Mouse (Mus musculus) intestine, embryonic 16.5 days (tissue): Measurements from ENCODE around the gene Macf1. TPM values are rescaled to one million over a fixed set of nuclear protein-coding genes. Genes with fewer than 3 reads are reported as not detected.
"Not testable (repeated sequence)": the region's sequence is repeated elsewhere in the genome, so short reads cannot be mapped to it uniquely, and the experiment has no call there.

ENCODE experiments used
- ATAC-seq: fragments of 200-750 bp; cut with Nextera tagmentation; 2 replicates; pipeline ENCODE4 v1.8.0; 2017; ENCODE audit warnings: moderate TSS enrichment, moderate library complexity
- H3K27ac ChIP-seq: fragments of 300-500 bp; sonication (generic); 2 replicates; pipeline ENCODE4 v1.5.1; 2014; ENCODE audit warnings: mild to moderate bottlenecking, low read length
- H3K27me3 ChIP-seq: fragments of 300-500 bp; sonication (generic); replicated peaks from 2 replicates; pipeline ENCODE4 v1.6.1; 2014; ENCODE audit warnings: low read length, control low read depth, mixed read lengths; ENCODE audit not compliant: control insufficient read depth, insufficient read depth
- H3K36me3 ChIP-seq: fragments of 300-500 bp; sonication (generic); 2 replicates; pipeline ENCODE4 v1.6.1; 2014; ENCODE audit warnings: low read length, control low read depth; ENCODE audit not compliant: control insufficient read depth, insufficient read depth
- H3K4me1 ChIP-seq: fragments of 300-500 bp; sonication (generic); 2 replicates; pipeline ENCODE4 v1.6.1; 2014; ENCODE audit warnings: low read length, control low read depth, mixed read lengths; ENCODE audit not compliant: control insufficient read depth, insufficient read depth
- H3K4me2 ChIP-seq: fragments of 300-500 bp; sonication (generic); 2 replicates; pipeline ENCODE4 v1.6.1; 2014; ENCODE audit warnings: low read depth, low read length, control low read depth
- H3K4me3 ChIP-seq: fragments of 300-500 bp; sonication (generic); 2 replicates; pipeline ENCODE4 v1.5.1; 2014; ENCODE audit warnings: mild to moderate bottlenecking, low read length
- H3K9ac ChIP-seq: fragments of 300-500 bp; sonication (generic); 2 replicates; pipeline ENCODE4 v1.6.1; 2014; ENCODE audit warnings: low read depth, low read length
- H3K9me3 ChIP-seq: fragments of 300-500 bp; sonication (generic); 2 replicates; pipeline ENCODE4 v1.6.1; 2016; ENCODE audit warnings: low read length, control low read depth; ENCODE audit not compliant: control insufficient read depth
- WGBS: fragments of 180-500 bp; shearing (Covaris S2); extraction: QIAGEN DNeasy Blood & Tissue Kit; methylation state at CpG from one replicate; pipeline ENCODE4 v1.1.7; 2014; 5-methylcytosine and 5-hydroxymethylcytosine counted together
- polyA plus RNA-seq: library from polyadenylated mRNA; unstranded; fragments of >200 nt; fragmentation: Nextera tagmentation; extraction: Ambion mirVana; gene quantifications from 2 replicates; pipeline ENCODE4 v1.2.1, GENCODE M21; 2015

Macf1 gene
- polyA plus RNA-seq, 1 experiment from 2014 or later = 19.7 TPM

DNA sequence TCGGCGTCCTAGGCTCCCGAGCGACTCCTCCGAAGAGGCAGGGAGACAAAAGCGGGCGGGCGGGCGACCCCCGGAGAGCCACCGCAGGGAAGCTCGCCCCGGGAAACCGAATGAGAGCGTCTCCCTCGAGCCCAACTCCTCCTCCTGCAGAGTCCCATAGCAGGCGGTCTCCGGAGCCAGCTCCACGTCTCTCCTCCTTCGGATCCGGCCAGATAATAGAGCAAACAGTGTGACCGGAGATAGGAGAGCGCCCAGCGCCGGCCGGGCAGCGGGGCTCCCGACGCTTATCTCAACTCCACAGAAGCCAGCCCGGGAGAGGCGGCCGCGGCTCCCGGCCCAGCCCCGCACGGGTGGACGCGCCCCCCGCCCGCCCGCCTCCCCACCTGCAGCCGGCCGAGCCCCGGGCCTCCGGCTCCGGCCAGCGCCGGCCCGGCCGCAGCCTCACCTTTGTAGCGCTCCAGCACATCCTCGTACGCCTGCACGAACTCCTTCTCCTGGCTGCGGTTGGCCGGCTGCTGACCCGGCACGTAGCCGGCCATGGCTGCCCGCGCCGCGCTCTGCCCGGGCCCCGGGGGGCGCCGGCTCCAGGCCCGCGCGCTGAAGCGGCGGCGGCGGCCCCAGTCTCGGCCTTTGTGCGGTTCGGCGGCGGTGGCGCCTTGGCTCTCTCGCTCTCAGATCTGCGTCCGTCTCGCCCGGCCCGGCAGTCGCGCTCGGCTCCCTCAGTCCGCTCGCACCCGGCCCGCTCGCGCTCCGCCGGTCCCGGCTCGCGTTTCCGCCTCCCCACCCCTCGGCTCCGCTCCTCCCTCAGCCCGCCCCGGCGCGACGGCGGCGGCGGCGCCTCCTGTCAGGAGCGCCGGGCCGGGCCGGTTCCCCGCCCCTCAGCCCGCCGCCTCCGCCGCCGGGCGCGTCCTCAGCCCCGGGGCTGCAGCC is 19.9 kb downstream of the Macf1 start:
- Histone ChIP-seq H3K4me2 (peak overlapping the region; percentile 92), H3K27ac (peak overlapping the region; percentile 97), H3K9me3 (no peaks in the 10 kb centered on the region), H3K4me3 (peak overlapping the region; percentile 98), H3K9ac (peak overlapping the region; percentile 88), H3K36me3 (no peaks in the 10 kb centered on the region), H3K4me1 (peaks cover 17% of the 10 kb centered on the region), H3K27me3 (no peaks in the 10 kb centered on the region)
- under 1% methylated on average over 112 of the region's 125 CpGs for WGBS
- peak; percentile 91 for ATAC-seq

- Histone ChIP-seq H3K27ac (peak overlapping the region; percentile 97), H3K36me3 (no peaks in the 10 kb centered on the region), H3K9ac (peak overlapping the region; percentile 88), H3K4me3 (peak overlapping the region; percentile 98), H3K4me1 (peaks cover 17% of the 10 kb centered on the region), H3K9me3 (no peaks in the 10 kb centered on the region), H3K27me3 (no peaks in the 10 kb centered on the region), H3K4me2 (peak overlapping the region; percentile 92)
- under 1% methylated on average over 12 of the region's 12 CpGs for WGBS
- peak; percentile 38 for ATAC-seq
Measured at GRCm38 (mm10) chr4:123663688-123663965, 20.5 kb downstream of the Macf1 start.

DNA sequence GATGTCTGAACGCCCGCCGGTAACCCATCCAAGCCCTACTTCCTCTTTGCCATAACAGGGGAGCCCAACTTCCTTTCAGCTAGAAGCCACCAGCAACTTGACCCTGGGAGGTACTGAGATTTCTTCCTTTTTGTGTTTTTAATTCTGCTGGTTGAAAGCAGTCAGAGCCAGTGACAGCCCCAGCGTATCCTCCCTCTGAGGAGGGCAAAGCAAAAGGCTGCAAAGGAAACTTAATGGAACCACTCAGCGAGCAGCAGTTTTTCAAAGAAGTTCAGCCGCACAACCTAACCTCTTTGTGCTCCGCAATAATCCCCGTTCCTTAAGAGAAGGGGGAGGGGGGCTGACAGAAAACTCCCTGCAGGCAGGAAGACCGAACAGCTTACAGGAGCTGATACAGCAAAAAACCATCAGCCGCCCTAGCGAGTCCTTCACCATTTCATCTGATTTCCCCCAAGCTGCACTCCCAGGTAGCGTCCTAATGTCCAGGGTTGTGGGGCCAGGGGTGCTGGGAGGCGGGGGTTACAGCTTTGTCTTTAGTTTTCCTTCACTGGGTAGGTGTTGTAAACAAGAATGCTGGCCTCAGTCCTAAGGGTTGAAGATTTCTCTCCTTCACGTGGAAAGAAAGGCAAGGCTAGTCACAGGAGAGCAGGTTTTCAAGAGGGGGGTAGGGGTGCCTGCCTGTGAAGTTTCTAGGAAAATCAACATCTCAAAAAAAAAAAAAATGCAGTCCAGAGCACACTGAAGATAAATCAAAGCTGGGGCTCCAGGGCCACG is 21.1 kb downstream of the Macf1 start:
- 10% methylated on average over 15 of the region's 15 CpGs for WGBS
- peak overlapping the region; percentile 92 for H3K4me2 ChIP-seq
- H3K4me1 ChIP-seq = peaks cover 17% of the 10 kb centered on the region
- no peaks in the 10 kb centered on the region for H3K9me3 ChIP-seq
- H3K27me3 ChIP-seq = no peaks in the 10 kb centered on the region
- peak overlapping the region; percentile 98 for H3K4me3 ChIP-seq
- ATAC-seq = no peak
- H3K27ac ChIP-seq = peak overlapping the region; percentile 97
- H3K9ac ChIP-seq = peak overlapping the region; percentile 88
- no peaks in the 10 kb centered on the region for H3K36me3 ChIP-seq

DNA sequence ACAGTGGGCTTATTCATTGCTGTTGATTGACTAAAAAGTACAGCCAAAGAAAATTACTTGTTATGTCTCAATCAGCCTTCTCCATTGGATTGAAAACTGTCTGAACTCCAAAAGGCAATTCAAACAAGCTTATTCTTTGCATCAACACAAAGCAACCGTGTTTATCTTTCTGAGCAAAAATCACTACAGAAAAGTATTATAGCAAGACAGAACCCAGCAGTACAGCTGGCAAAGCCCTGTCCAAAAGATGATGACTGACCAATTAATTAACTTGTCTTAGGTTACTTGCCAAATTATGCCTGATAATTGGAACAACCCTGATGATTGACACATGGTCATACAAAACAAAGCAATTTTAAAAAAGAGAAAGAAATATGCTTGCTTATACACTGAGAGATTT is 26.0 kb downstream of the Macf1 start:
- 77% methylated on average over 1 of the region's 1 CpGs for WGBS
- Histone ChIP-seq H3K27me3 (no peaks in the 10 kb centered on the region), H3K9me3 (no peaks in the 10 kb centered on the region), H3K4me2 (no peak overlapping the region), H3K27ac (no peak overlapping the region), H3K4me3 (no peak overlapping the region), H3K9ac (no peak overlapping the region), H3K36me3 (no peaks in the 10 kb centered on the region), H3K4me1 (peaks cover 13% of the 10 kb centered on the region)
- no peak for ATAC-seq

DNA sequence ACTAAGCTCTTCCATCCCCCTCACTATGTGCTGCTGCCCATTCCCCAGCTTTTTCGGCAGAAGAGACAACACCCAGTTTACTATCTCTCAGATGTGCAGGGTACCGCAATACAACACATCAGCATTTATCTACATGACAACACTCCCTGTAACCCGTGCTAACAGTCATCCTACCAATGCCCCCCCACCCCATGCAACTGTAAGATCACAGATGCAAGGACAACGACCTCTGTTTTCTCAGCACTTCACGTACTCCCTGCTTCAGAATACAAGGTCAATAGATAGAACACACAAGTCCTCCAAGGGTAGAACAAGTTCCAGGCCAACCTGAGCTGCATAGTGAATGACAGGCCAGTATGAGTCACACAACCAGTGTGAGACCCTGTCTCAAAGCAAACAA is 28.9 kb downstream of the Macf1 start:
- no peak for ATAC-seq
- H3K4me2 ChIP-seq = no peak overlapping the region
- WGBS = 87% methylated on average over 5 of the region's 5 CpGs
- H3K4me3 ChIP-seq = no peak overlapping the region
- no peaks in the 10 kb centered on the region for H3K27me3 ChIP-seq
- H3K36me3 ChIP-seq = no peaks in the 10 kb centered on the region
- H3K27ac ChIP-seq = no peak overlapping the region
- no peak overlapping the region for H3K9ac ChIP-seq
- no peaks in the 10 kb centered on the region for H3K9me3 ChIP-seq
- H3K4me1 ChIP-seq = no peaks in the 10 kb centered on the region

- ATAC-seq = no peak
- Histone ChIP-seq H3K9me3 (no peaks in the 10 kb centered on the region), H3K4me1 (no peaks in the 10 kb centered on the region), H3K27ac (no peak overlapping the region), H3K4me3 (no peak overlapping the region), H3K9ac (no peak overlapping the region), H3K4me2 (no peak overlapping the region), H3K36me3 (no peaks in the 10 kb centered on the region), H3K27me3 (no peaks in the 10 kb centered on the region)
- WGBS = 90% methylated on average over 4 of the region's 4 CpGs
Measured at GRCm38 (mm10) chr4:123654566-123654965, 29.6 kb downstream of the Macf1 start.

GRCm38 (mm10) chr4:123653446-123653845 is 30.7 kb downstream of the Macf1 start:
- not testable (repeated sequence) for H3K9ac ChIP-seq, H3K27me3 ChIP-seq, H3K4me1 ChIP-seq, H3K27ac ChIP-seq, H3K4me2 ChIP-seq, ATAC-seq, H3K9me3 ChIP-seq, H3K4me3 ChIP-seq, H3K36me3 ChIP-seq
- WGBS = 91% methylated on average over 5 of the region's 5 CpGs

- Histone ChIP-seq H3K27ac (no peak overlapping the region), H3K9me3 (no peaks in the 10 kb centered on the region), H3K4me3 (no peak overlapping the region), H3K4me1 (no peaks in the 10 kb centered on the region), H3K4me2 (no peak overlapping the region), H3K9ac (no peak overlapping the region), H3K36me3 (no peaks in the 10 kb centered on the region), H3K27me3 (no peaks in the 10 kb centered on the region)
- no peak for ATAC-seq
- 58% methylated on average over 3 of the region's 3 CpGs for WGBS
Measured at GRCm38 (mm10) chr4:123652130-123652529, 32.0 kb downstream of the Macf1 start.

- H3K4me1 ChIP-seq = no peaks in the 10 kb centered on the region
- no peak overlapping the region for H3K9ac ChIP-seq
- 93% methylated on average over 6 of the region's 6 CpGs for WGBS
- no peaks in the 10 kb centered on the region for H3K27me3 ChIP-seq
- no peak overlapping the region for H3K27ac ChIP-seq
- no peaks in the 10 kb centered on the region for H3K36me3 ChIP-seq
- no peak overlapping the region for H3K4me2 ChIP-seq
- H3K9me3 ChIP-seq = no peaks in the 10 kb centered on the region
- no peak overlapping the region for H3K4me3 ChIP-seq
- no peak for ATAC-seq
Measured at GRCm38 (mm10) chr4:123649131-123649530, 35.0 kb downstream of the Macf1 start.
